Mouse (Mus musculus) olfactory bulb, adult 2 months (tissue): ENCODE results near the gene Otor.

ENCODE experiments used
- CTCF ChIP-seq: fragments of 200-500 bp; IDR thresholded peaks from 2 replicates; pipeline ENCODE4 v1.5.1; 2012; ENCODE audit warnings: low read depth, mild to moderate bottlenecking, low read length, moderate library complexity; ENCODE audit not compliant: insufficient read depth
- POLR2A ChIP-seq: fragments of 200-500 bp; IDR thresholded peaks from 2 replicates; pipeline ENCODE4 v1.6.1; 2012; ENCODE audit warnings: mild to moderate bottlenecking, low read depth, low read length, moderate library complexity; ENCODE audit not compliant: insufficient read depth

DNA sequence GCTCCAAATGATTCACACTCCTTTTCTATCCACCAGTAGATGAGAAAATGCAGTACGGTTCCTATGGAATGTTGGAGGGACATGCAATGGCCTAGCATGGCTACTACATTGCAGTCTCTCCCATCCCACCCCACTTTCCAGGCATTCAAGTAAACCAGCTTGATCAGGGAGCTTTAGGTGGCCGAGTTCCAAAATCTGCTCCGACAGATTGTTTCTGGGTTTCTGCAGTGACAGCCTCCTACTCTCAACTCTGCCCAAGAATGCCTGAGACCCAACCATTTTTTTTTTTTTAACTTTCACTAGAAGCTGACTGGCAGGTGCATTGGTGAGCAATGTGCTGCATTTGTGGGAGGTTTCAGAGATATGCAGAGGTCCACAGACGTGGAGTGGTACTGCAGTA lies 36.4 kb downstream of the Otor start:
- no peak for TF ChIP-seq POLR2A
- TF ChIP-seq CTCF = no peak
